ENCODE assay signal across 29 mouse cellular contexts in genomic region chr2:59623858-59624257, GRCm38 (mm10). TPM values are rescaled to one million over a fixed set of nuclear protein-coding genes. Genes with fewer than 3 reads are reported as not detected.
DNase-seq lines count a peak whose midpoint lies in the region; ATAC-seq lines count a peak whose summit lies in the region.
"Had no signal": no experiment of that assay in that cellular context is flagged by ENCODE, and none has a peak within 500 bp of the region (broad histone marks: within the 10 kb centered on the region; RNA-seq: fewer than 3 reads in every experiment).

No protein-coding gene starts in this region.

- 41% methylated on average over 5 of the region's 5 CpGs for WGBS in heart, embryonic 14.5 days
- 46% methylated on average over 5 of the region's 5 CpGs for WGBS in kidney, embryonic 16.5 days

- H3K27ac ChIP-seq in heart, embryonic 14.5 days (replicated peaks in 1 of 2; ENCODE audit: control insufficient read depth in 1 of 2, insufficient read depth in 1 of 2, low read depth in 2 of 2, low read length in 2 of 2), result peak overlapping the region; percentile 41 to 74; a peak in 3 of 4 replicates
- H3K27ac ChIP-seq in kidney, embryonic 16.5 days (ENCODE audit: low read length), result peak overlapping the region; percentile 22; the same call in 1 of the 2 replicates
- H3K27ac ChIP-seq: embryonic facial prominence, embryonic 10.5 days; embryonic facial prominence, embryonic 15.5 days; forebrain, embryonic 13.5 days; heart, adult 2 months; hindbrain, embryonic 10.5 days; hindbrain, embryonic 15.5 days; liver, embryonic 14.5 days had no signal

- no peaks in the 10 kb centered on the region for H3K9me3 ChIP-seq in heart, embryonic 14.5 days (ENCODE audit: control insufficient read depth, low read length)
- H3K9me3 ChIP-seq in kidney, embryonic 16.5 days (ENCODE audit: low read length), result no peaks in the 10 kb centered on the region
- H3K9me3 ChIP-seq: embryonic facial prominence, embryonic 10.5 days; embryonic facial prominence, embryonic 15.5 days; forebrain, embryonic 13.5 days; hindbrain, embryonic 10.5 days; hindbrain, embryonic 15.5 days had no signal

- H3K36me3 ChIP-seq in heart, embryonic 14.5 days (ENCODE audit: control insufficient read depth, insufficient read depth, low read length), result no peaks in the 10 kb centered on the region; the same call in 1 of the 2 replicates
- H3K36me3 ChIP-seq in kidney, embryonic 16.5 days (ENCODE audit: insufficient read depth, low read length), result peaks cover 5% of the 10 kb centered on the region
- H3K36me3 ChIP-seq: embryonic facial prominence, embryonic 15.5 days; hindbrain, embryonic 10.5 days; hindbrain, embryonic 15.5 days had no signal

- H3K4me3 ChIP-seq in heart, embryonic 14.5 days (ENCODE audit: control insufficient read depth in 1 of 2, insufficient read depth in 1 of 2, low read depth in 1 of 2, low read length in 2 of 2), result no peak overlapping the region
- H3K4me3 ChIP-seq in kidney, embryonic 16.5 days (ENCODE audit: low read length), result no peak overlapping the region
- H3K4me3 ChIP-seq: embryonic facial prominence, embryonic 10.5 days; embryonic facial prominence, embryonic 15.5 days; forebrain, embryonic 13.5 days; heart, adult 2 months; hindbrain, embryonic 10.5 days; hindbrain, embryonic 15.5 days had no signal

- DNase-seq in heart, adult 8-10 months (ENCODE audit: low spot score), result no peak
- no peak for DNase-seq in kidney, adult 9 months
- peak; percentile 82 for DNase-seq in ES-CJ7 (ENCODE audit: low read depth, low spot score)
- DNase-seq in ZHBTc4 (ENCODE audit: low read depth, low spot score), result peak; percentile 84
- DNase-seq in thymus, adult 18-20 months, result no peak
- DNase-seq: adrenal gland, adult 2 months; adrenal gland, postnatal 36 days; B cell, adult 2 months; cerebellum, adult 18-20 months; cerebellum, postnatal 10 days; gastrocnemius, postnatal 14 days; heart, adult 2 months; kidney, adult 11 months; kidney, postnatal 36 days; liver; lung, adult 2 months; lung, postnatal 14 days; midbrain, embryonic 14.5 days; thymus, postnatal 4 days had no signal

- no peak overlapping the region for H3K9ac ChIP-seq in heart, embryonic 14.5 days (ENCODE audit: low read length)
- H3K9ac ChIP-seq in kidney, embryonic 16.5 days (replicated peaks; ENCODE audit: low read length), result no peak overlapping the region
- H3K9ac ChIP-seq: embryonic facial prominence, embryonic 15.5 days; forebrain, embryonic 13.5 days; hindbrain, embryonic 15.5 days; liver, embryonic 14.5 days had no signal

- H3K27me3 ChIP-seq in heart, embryonic 14.5 days (ENCODE audit: control insufficient read depth, insufficient read depth, low read length), result no peaks in the 10 kb centered on the region
- no peaks in the 10 kb centered on the region for H3K27me3 ChIP-seq in kidney, embryonic 16.5 days (ENCODE audit: insufficient read depth, low read length)
- H3K27me3 ChIP-seq: embryonic facial prominence, embryonic 15.5 days; forebrain, embryonic 13.5 days; hindbrain, embryonic 15.5 days had no signal

- no peak overlapping the region for H3K4me2 ChIP-seq in heart, embryonic 14.5 days (ENCODE audit: low read length)
- no peak overlapping the region for H3K4me2 ChIP-seq in kidney, embryonic 16.5 days (replicated peaks; ENCODE audit: low read depth, low read length)
- H3K4me2 ChIP-seq: embryonic facial prominence, embryonic 15.5 days; forebrain, embryonic 13.5 days; hindbrain, embryonic 15.5 days had no signal

- peaks cover 24 to 57% of the 10 kb centered on the region in 2 experiments for H3K4me1 ChIP-seq in heart, embryonic 14.5 days (ENCODE audit: control insufficient read depth in 2 of 2, insufficient read depth in 2 of 2, low read length in 2 of 2)
- peaks cover 58% of the 10 kb centered on the region for H3K4me1 ChIP-seq in kidney, embryonic 16.5 days (ENCODE audit: insufficient read depth, low read length)
- H3K4me1 ChIP-seq: hindbrain, embryonic 15.5 days had no signal

- ATAC-seq in heart, embryonic 14.5 days (ENCODE audit: insufficient number of reproducible peaks, insufficient read depth, low FRiP score, low read depth), result no peak
- no peak for ATAC-seq in kidney, embryonic 16.5 days (ENCODE audit: low FRiP score, low TSS enrichment)
- ATAC-seq: activated CD4-positive, CD25-positive, alpha-beta regulatory T cell, adult 4 months; forebrain, embryonic 13.5 days; inflammation-experienced regulatory T-cells, adult 6 months had no signal

RNA-seq across cellular contexts. Expression of gene Tanc1, which starts 12.0 kb away (rescaled TPM):
- polyA plus RNA-seq in heart, embryonic 14.5 days (2014; fragmentation: Nextera tagmentation; extraction: Ambion mirVana), result 27.2 and 27.8 TPM in 2 replicates
- total RNA-seq in heart, adult 8-10 months (2022), result 10 to 100 TPM; 21.4 to 25.3 (median 24.6) TPM
- 52.3 and 64.2 TPM in 2 replicates for polyA plus RNA-seq in kidney, embryonic 16.5 days (2015; fragmentation: Nextera tagmentation; extraction: Ambion mirVana)

Comparison
In these comparisons a context has a peak if more than half of its experiments do, and no peak if none do; other contexts are left out.
1. DNase-seq: peak in ES-CJ7 (single experiment) and ZHBTc4 (single experiment); none in heart, adult 8-10 months (single experiment), kidney, adult 9 months (single experiment) and thymus, adult 18-20 months (0 of 2).